Mouse (Mus musculus) WW6 (cell line): ENCODE results near the gene Man2b1.
"Not testable (repeated sequence)": the region's sequence is repeated elsewhere in the genome, so short reads cannot be mapped to it uniquely, and the experiment has no call there.

Source experiments
- DNase-seq: peaks from one replicate; pipeline ENCODE4 v3.0.0-alpha.2; 2013; ENCODE audit warnings: low read depth, low spot score

The Man2b1 gene

GRCm38 (mm10) chr8:85073041-85073612, 9.9 kb upstream of the Man2b1 start:
- DNase-seq = no peak

GRCm38 (mm10) chr8:85074167-85074566, 8.9 kb upstream of the Man2b1 start:
- DNase-seq = no peak

- DNase-seq = no peak
These were observed 8.5 kb upstream of the Man2b1 start for GRCm38 (mm10) chr8:85074617-85075016.

GRCm38 (mm10) chr8:85076001-85076400, 7.1 kb upstream of the Man2b1 start:
- no peak for DNase-seq

GRCm38 (mm10) chr8:85076993-85077392, 6.1 kb upstream of the Man2b1 start:
- no peak for DNase-seq

- no peak for DNase-seq
These were observed 2.9 kb upstream of the Man2b1 start for GRCm38 (mm10) chr8:85080214-85080531.

GRCm38 (mm10) chr8:85080532-85081215, 2.4 kb upstream of the Man2b1 start, which contains the start of gene Wdr83os:
Gene Wdr83os, plus strand, starts transcription at chr8:85080740.
- DNase-seq = no peak

GRCm38 (mm10) chr8:85081216-85081555, 1.9 kb upstream of the Man2b1 start, which contains the start of gene Wdr83:
Gene Wdr83, minus strand, starts transcription at chr8:85081306.
- no peak for DNase-seq

GRCm38 (mm10) chr8:85082169-85082568, 901 bp upstream of the Man2b1 start:
- DNase-seq = not testable (repeated sequence)

GRCm38 (mm10) chr8:85084633-85085032, 1.6 kb downstream of the Man2b1 start:
- no peak for DNase-seq

GRCm38 (mm10) chr8:85086238-85086637, 3.2 kb downstream of the Man2b1 start:
- DNase-seq = no peak

GRCm38 (mm10) chr8:85088771-85089170, 5.7 kb downstream of the Man2b1 start:
- DNase-seq = no peak

- DNase-seq = no peak
These were observed 7.8 kb downstream of the Man2b1 start for GRCm38 (mm10) chr8:85090856-85091255.

GRCm38 (mm10) chr8:85091526-85092090, 8.5 kb downstream of the Man2b1 start:
- no peak for DNase-seq

GRCm38 (mm10) chr8:85095051-85095450, 12.0 kb downstream of the Man2b1 start:
- DNase-seq = no peak

GRCm38 (mm10) chr8:85095566-85095965, 12.5 kb downstream of the Man2b1 start:
- no peak for DNase-seq

GRCm38 (mm10) chr8:85096196-85096595, 13.1 kb downstream of the Man2b1 start:
- no peak for DNase-seq

GRCm38 (mm10) chr8:85096850-85097249, 13.8 kb downstream of the Man2b1 start:
- no peak for DNase-seq

- no peak for DNase-seq
These were observed 17.1 kb downstream of the Man2b1 start for GRCm38 (mm10) chr8:85100076-85100665.

- DNase-seq = no peak
These were observed 30.2 kb downstream of the Man2b1 start for GRCm38 (mm10) chr8:85113241-85113640.

- no peak for DNase-seq
These were observed 32.4 kb downstream of the Man2b1 start for GRCm38 (mm10) chr8:85115501-85115900.

GRCm38 (mm10) chr8:85116984-85117383, 33.9 kb downstream of the Man2b1 start:
- DNase-seq = no peak
